Mouse (Mus musculus) embryonic facial prominence, embryonic 12.5 days (tissue): Measurements from ENCODE around the gene Man2b1. TPM values are rescaled to one million over a fixed set of nuclear protein-coding genes. Genes with fewer than 3 reads are reported as not detected.

ENCODE experiments used
- ATAC-seq: fragments of 200-750 bp; cut with Nextera tagmentation; 2 replicates; pipeline ENCODE4 v1.8.0; 2017; ENCODE audit not compliant: insufficient number of reproducible peaks, insufficient read depth, low FRiP score, low TSS enrichment
- H3K27ac ChIP-seq: fragments of 300-500 bp; sonication (generic); 2 replicates; pipeline ENCODE4 v1.5.1; 2016; ENCODE audit warnings: mild to moderate bottlenecking
- H3K27me3 ChIP-seq: fragments of 300-500 bp; sonication (generic); 2 replicates; pipeline ENCODE4 v1.6.1; 2016; ENCODE audit warnings: mild to moderate bottlenecking, moderate library complexity
- H3K36me3 ChIP-seq: fragments of 300-500 bp; sonication (generic); 2 replicates; pipeline ENCODE4 v1.6.1; 2016; ENCODE audit warnings: mild to moderate bottlenecking
- H3K4me1 ChIP-seq: fragments of 300-500 bp; sonication (generic); 2 replicates; pipeline ENCODE4 v1.6.1; 2016
- H3K4me2 ChIP-seq: fragments of 300-500 bp; sonication (generic); replicated peaks from 2 replicates; pipeline ENCODE4 v1.6.1; 2016; ENCODE audit warnings: mild to moderate bottlenecking, moderate library complexity
- H3K4me3 ChIP-seq: fragments of 300-500 bp; sonication (generic); 2 replicates; pipeline ENCODE4 v1.5.1; 2016; ENCODE audit warnings: mild to moderate bottlenecking
- H3K9ac ChIP-seq: fragments of 300-500 bp; sonication (generic); 2 replicates; pipeline ENCODE4 v1.6.1; 2016; ENCODE audit warnings: mild to moderate bottlenecking, moderate library complexity
- H3K9me3 ChIP-seq: fragments of 300-500 bp; sonication (generic); 2 replicates; pipeline ENCODE4 v1.6.1; 2016; ENCODE audit warnings: mild to moderate bottlenecking, moderate library complexity
- WGBS: fragments of 180-500 bp; shearing (Covaris S2); methylation state at CpG from one replicate; pipeline ENCODE4 v1.1.7; 2016; 5-methylcytosine and 5-hydroxymethylcytosine counted together
- polyA plus RNA-seq: library from polyadenylated mRNA; unstranded; fragments of >200 nt; fragmentation: Nextera tagmentation; extraction: Ambion mirVana; gene quantifications from 2 replicates; pipeline ENCODE4 v1.2.1, GENCODE M21; 2016

Gene Man2b1
- polyA plus RNA-seq = 25.9 and 27.6 TPM in 2 replicates

- Histone ChIP-seq H3K9me3 (no peaks in the 10 kb centered on the region), H3K27ac (no peak within 1 kb of the TSS)
- under 1% methylated on average over 30 of the region's 30 CpGs for WGBS
Observed at GRCm38 (mm10) chr8:85083108-85083813, at the start of gene Man2b1. TSS of gene Man2b1 (plus strand) at chr8:85083270.

GRCm38 (mm10) chr8:85033867-85034266, 49.2 kb upstream of the Man2b1 start:
- WGBS = 51% methylated on average over 1 of the region's 1 CpGs
- no peak overlapping the region for H3K4me3 ChIP-seq
- no peak overlapping the region for H3K27ac ChIP-seq
- H3K27me3 ChIP-seq = no peaks in the 10 kb centered on the region
- H3K9me3 ChIP-seq = no peaks in the 10 kb centered on the region
- no peak overlapping the region for H3K4me2 ChIP-seq
- ATAC-seq = no peak
- no peak overlapping the region for H3K9ac ChIP-seq
- H3K36me3 ChIP-seq = peaks cover 46% of the 10 kb centered on the region
- peaks cover 20% of the 10 kb centered on the region for H3K4me1 ChIP-seq

More at GRCm38 (mm10) chr8:85083108-85083813, at the start of gene Man2b1:
- H3K9ac ChIP-seq = peak within 1 kb of the TSS; percentile 46
- peak within 1 kb of the TSS; percentile 71 for H3K4me2 ChIP-seq
- ATAC-seq = peak; percentile 70; the same call in 1 of the 2 replicates
- H3K4me1 ChIP-seq = peaks cover 28% of the 10 kb centered on the region
- no peaks in the 10 kb centered on the region for H3K27me3 ChIP-seq
- peaks cover 25% of the 10 kb centered on the region for H3K36me3 ChIP-seq
- H3K4me3 ChIP-seq = peak within 1 kb of the TSS; percentile 56

- peaks cover 19% of the 10 kb centered on the region for H3K4me1 ChIP-seq
- peak overlapping the region; percentile 72 for H3K9ac ChIP-seq
- WGBS = 4% methylated on average over 13 of the region's 13 CpGs
- peaks cover 37% of the 10 kb centered on the region for H3K36me3 ChIP-seq
- H3K9me3 ChIP-seq = no peaks in the 10 kb centered on the region
- 0 out of 2 replicates have a peak overlapping the region, but pooled peaks have one; percentile 100 for H3K27ac ChIP-seq
- ATAC-seq = no peak
- H3K27me3 ChIP-seq = no peaks in the 10 kb centered on the region
- peak overlapping the region; percentile 78 for H3K4me2 ChIP-seq
- peak overlapping the region; percentile 87 for H3K4me3 ChIP-seq
Observed at GRCm38 (mm10) chr8:85034764-85035163, 48.3 kb upstream of the Man2b1 start.

GRCm38 (mm10) chr8:85035165-85035727, 47.8 kb upstream of the Man2b1 start:
- Histone ChIP-seq H3K9me3 (no peaks in the 10 kb centered on the region), H3K36me3 (peaks cover 37% of the 10 kb centered on the region), H3K4me1 (peaks cover 19% of the 10 kb centered on the region), H3K4me2 (peak overlapping the region; percentile 78), H3K9ac (peak overlapping the region; percentile 72), H3K27me3 (no peaks in the 10 kb centered on the region), H3K4me3 (peak overlapping the region; percentile 87), H3K27ac (peak overlapping the region; percentile 100)
- 7% methylated on average over 12 of the region's 12 CpGs for WGBS
- ATAC-seq = no peak

- Histone ChIP-seq H3K27me3 (no peaks in the 10 kb centered on the region), H3K4me1 (peaks cover 19% of the 10 kb centered on the region), H3K4me2 (peak overlapping the region; percentile 78), H3K36me3 (peaks cover 38% of the 10 kb centered on the region), H3K27ac (peak overlapping the region; percentile 100), H3K9me3 (no peaks in the 10 kb centered on the region), H3K9ac (peak overlapping the region; percentile 72), H3K4me3 (peak overlapping the region; percentile 87)
- under 1% methylated on average over 15 of the region's 15 CpGs for whole genome bisulfite sequencing
- ATAC-seq = no peak
Observed at GRCm38 (mm10) chr8:85035728-85036310, 47.3 kb upstream of the Man2b1 start.

- peak overlapping the region; percentile 87 for H3K4me3 ChIP-seq
- peaks cover 40% of the 10 kb centered on the region for H3K36me3 ChIP-seq
- no peak for ATAC-seq
- peak overlapping the region; percentile 78 for H3K4me2 ChIP-seq
- H3K9me3 ChIP-seq = no peaks in the 10 kb centered on the region
- H3K4me1 ChIP-seq = peaks cover 19% of the 10 kb centered on the region
- under 1% methylated on average over 9 of the region's 9 CpGs for WGBS
- H3K9ac ChIP-seq = peak overlapping the region; percentile 72
- H3K27ac ChIP-seq = peak overlapping the region; percentile 100
- H3K27me3 ChIP-seq = no peaks in the 10 kb centered on the region
Observed at GRCm38 (mm10) chr8:85036381-85036717, 46.7 kb upstream of the Man2b1 start.

- peak; percentile 81 for ATAC-seq
- H3K9me3 ChIP-seq = no peaks in the 10 kb centered on the region
- no peaks in the 10 kb centered on the region for H3K27me3 ChIP-seq
- H3K4me1 ChIP-seq = peaks cover 19% of the 10 kb centered on the region
- peak within 1 kb of the TSS; percentile 100 for H3K27ac ChIP-seq
- peaks cover 40% of the 10 kb centered on the region for H3K36me3 ChIP-seq
- peak within 1 kb of the TSS; percentile 91 for H3K4me2 ChIP-seq
- WGBS = under 1% methylated on average over 59 of the region's 59 CpGs
- peak within 1 kb of the TSS; percentile 96 for H3K9ac ChIP-seq
- peak within 1 kb of the TSS; percentile 87 for H3K4me3 ChIP-seq
Observed at GRCm38 (mm10) chr8:85036718-85037365, 46.2 kb upstream of the Man2b1 start, which contains the start of gene Tnpo2. TSS of gene Tnpo2 (plus strand) at chr8:85036915.

- Histone ChIP-seq H3K9me3 (no peaks in the 10 kb centered on the region), H3K27me3 (no peaks in the 10 kb centered on the region), H3K4me1 (peaks cover 19% of the 10 kb centered on the region), H3K36me3 (peaks cover 40% of the 10 kb centered on the region), H3K4me2 (peak overlapping the region; percentile 91), H3K27ac (peak overlapping the region; percentile 100), H3K9ac (peak overlapping the region; percentile 96), H3K4me3 (peak overlapping the region; percentile 87)
- WGBS = 1% methylated on average over 14 of the region's 14 CpGs
- ATAC-seq = peak; percentile 69
Observed at GRCm38 (mm10) chr8:85037366-85037680, 45.7 kb upstream of the Man2b1 start.

GRCm38 (mm10) chr8:85037681-85038531, 45.2 kb upstream of the Man2b1 start:
- ATAC-seq = 0 out of 2 replicates have a peak, but pooled peaks have one; percentile 2
- WGBS = under 1% methylated on average over 57 of the region's 57 CpGs

GRCm38 (mm10) chr8:85043619-85044018, 39.5 kb upstream of the Man2b1 start:
- H3K9me3 ChIP-seq = no peaks in the 10 kb centered on the region
- H3K27me3 ChIP-seq = no peaks in the 10 kb centered on the region
- no peak overlapping the region for H3K4me2 ChIP-seq
- H3K36me3 ChIP-seq = peaks cover 86% of the 10 kb centered on the region
- no peak overlapping the region for H3K27ac ChIP-seq
- peaks cover 6% of the 10 kb centered on the region for H3K4me1 ChIP-seq
- ATAC-seq = no peak
- H3K9ac ChIP-seq = no peak overlapping the region
- 85% methylated on average over 6 of the region's 6 CpGs for WGBS
- no peak overlapping the region for H3K4me3 ChIP-seq

More at GRCm38 (mm10) chr8:85037681-85038531, 45.2 kb upstream of the Man2b1 start:
- Histone ChIP-seq H3K27ac (peak overlapping the region; percentile 100), H3K27me3 (no peaks in the 10 kb centered on the region), H3K9me3 (no peaks in the 10 kb centered on the region), H3K4me2 (peak overlapping the region; percentile 91), H3K4me3 (peak overlapping the region; percentile 87), H3K36me3 (peaks cover 38% of the 10 kb centered on the region), H3K4me1 (peaks cover 19% of the 10 kb centered on the region), H3K9ac (peak overlapping the region; percentile 96)

- Histone ChIP-seq H3K27ac (no peak overlapping the region), H3K4me3 (no peak overlapping the region), H3K4me2 (no peak overlapping the region), H3K4me1 (peaks cover 18% of the 10 kb centered on the region), H3K27me3 (no peaks in the 10 kb centered on the region), H3K36me3 (peaks cover 48% of the 10 kb centered on the region), H3K9ac (no peak overlapping the region), H3K9me3 (no peaks in the 10 kb centered on the region)
- WGBS = 85% methylated on average over 7 of the region's 7 CpGs
- ATAC-seq = no peak
Observed at GRCm38 (mm10) chr8:85057367-85057766, 25.7 kb upstream of the Man2b1 start.
